Mouse (Mus musculus) MEL (cell line): ENCODE measurements around the gene Xpnpep2. TPM values are rescaled to one million over a fixed set of nuclear protein-coding genes. Genes with fewer than 3 reads are reported as not detected.

Experiments
- DNase-seq: peaks from one replicate; pipeline ENCODE4 v3.0.0; 2011; ENCODE audit warnings: low read depth, low spot score
- H3K27ac ChIP-seq: 2 replicates; pipeline ENCODE4 v1.5.1; 2012; ENCODE audit warnings: low read depth, mild to moderate bottlenecking, control low read depth, low read length, moderate library complexity; ENCODE audit not compliant: control insufficient read depth
- H3K27me3 ChIP-seq, 2 experiments: fragments of 150-350 bp in 1 of 2; sonication (generic) in 1 of 2; 2 replicates each; pipeline ENCODE4 v1.6.1; 2012; ENCODE audit warnings: low read length in 2 of 2, mild to moderate bottlenecking in 2 of 2, improper control_type of control experiment in 1 of 2, moderate library complexity in 1 of 2; ENCODE audit not compliant: insufficient read depth in 2 of 2, control insufficient read depth in 1 of 2
- H3K36me3 ChIP-seq, 2 experiments: 2 replicates each; pipeline ENCODE4 v1.6.1; 2012 to 2014; ENCODE audit warnings: low read length in 2 of 2, improper control_type of control experiment in 1 of 2, inconsistent platforms in 1 of 2, mild to moderate bottlenecking in 1 of 2; ENCODE audit not compliant: insufficient read depth in 2 of 2, control insufficient read depth in 1 of 2
- H3K4me1 ChIP-seq, 2 experiments: fragments of 150-350 bp in 1 of 2; sonication (generic) in 1 of 2; 2 replicates each; pipeline ENCODE4 v1.6.1; 2012; ENCODE audit warnings: low read length in 2 of 2, improper control_type of control experiment in 1 of 2, mild to moderate bottlenecking in 1 of 2; ENCODE audit not compliant: insufficient read depth in 2 of 2, control insufficient read depth in 1 of 2
- H3K4me3 ChIP-seq, 2 experiments: fragments of 150-350 bp in 1 of 2; sonication (generic) in 1 of 2; 2 replicates each; pipeline ENCODE4 v1.5.1; 2012; ENCODE audit warnings: low read depth in 2 of 2, low read length in 2 of 2, mild to moderate bottlenecking in 2 of 2, moderate library complexity in 2 of 2, control low read depth in 1 of 2, improper control_type of control experiment in 1 of 2; ENCODE audit not compliant: control insufficient read depth in 1 of 2, insufficient read depth in 1 of 2
- H3K79me2 ChIP-seq: 2 replicates; pipeline ENCODE4 v1.6.1; 2012; ENCODE audit warnings: mild to moderate bottlenecking, low read length, moderate library complexity; ENCODE audit not compliant: control insufficient read depth, poor library complexity, insufficient read depth
- H3K9ac ChIP-seq: 2 replicates; pipeline ENCODE4 v1.6.1; 2012; ENCODE audit warnings: low read depth, mild to moderate bottlenecking, control low read depth, low read length, moderate library complexity; ENCODE audit not compliant: control insufficient read depth, poor library complexity, severe bottlenecking
- H3K9me3 ChIP-seq: fragments of 150-350 bp; sonication (generic); replicated peaks from 2 replicates; pipeline ENCODE4 v1.6.1; 2012; ENCODE audit warnings: mild to moderate bottlenecking, low read length, improper control_type of control experiment, moderate library complexity; ENCODE audit not compliant: insufficient read depth
- CTCF ChIP-seq, 3 experiments: IDR thresholded peaks in 2 of 3; conservative IDR thresholded peaks in 1 of 3; 2 replicates each; pipeline ENCODE4 v1.5.1; 2011 to 2012; ENCODE audit warnings: low read length in 3 of 3, low read depth in 2 of 3, mild to moderate bottlenecking in 2 of 3, improper control_type of control experiment in 1 of 3, inconsistent platforms in 1 of 3, mixed read lengths in 1 of 3, moderate library complexity in 1 of 3; ENCODE audit not compliant: control insufficient read depth in 1 of 3, insufficient read depth in 1 of 3, poor library complexity in 1 of 3, severe bottlenecking in 1 of 3
- E2F4 ChIP-seq: IDR thresholded peaks from 2 replicates; pipeline ENCODE4 v1.6.1; 2011; ENCODE audit warnings: low read depth, low read length, improper control_type of control experiment, borderline replicate concordance
- ETS1 ChIP-seq: IDR thresholded peaks from 2 replicates; pipeline ENCODE4 v1.6.1; 2012; ENCODE audit warnings: low read depth, mild to moderate bottlenecking, inconsistent platforms, low read length, improper control_type of control experiment, moderate library complexity
- HCFC1 ChIP-seq: IDR thresholded peaks from 2 replicates; pipeline ENCODE4 v1.6.1; 2012; ENCODE audit warnings: low read depth, mild to moderate bottlenecking, inconsistent platforms, low read length, improper control_type of control experiment, moderate library complexity
- JUND ChIP-seq: IDR thresholded peaks from 2 replicates; pipeline ENCODE4 v1.6.1; 2011; ENCODE audit warnings: low read depth, mild to moderate bottlenecking, improper control_type of control experiment, low read length
- MAFK ChIP-seq: IDR thresholded peaks from 2 replicates; pipeline ENCODE4 v1.6.1; 2011; ENCODE audit warnings: low read depth, mild to moderate bottlenecking, low read length, improper control_type of control experiment, borderline replicate concordance
- MAX ChIP-seq: IDR thresholded peaks from 2 replicates; pipeline ENCODE4 v1.6.1; 2011; ENCODE audit warnings: low read length, improper control_type of control experiment
- MEF2A ChIP-seq: IDR thresholded peaks from 2 replicates; pipeline ENCODE4 v1.6.1; 2014; ENCODE audit warnings: low read depth, mild to moderate bottlenecking, inconsistent platforms, low read length, improper control_type of control experiment; ENCODE audit not compliant: poor library complexity, insufficient replicate concordance, severe bottlenecking; ENCODE audit errors: extremely low read depth
- MYC ChIP-seq: IDR thresholded peaks from 2 replicates; pipeline ENCODE4 v1.6.1; 2011; ENCODE audit warnings: low read depth, mild to moderate bottlenecking, low read length, improper control_type of control experiment, moderate library complexity
- NELFE ChIP-seq: IDR thresholded peaks from 2 replicates; pipeline ENCODE4 v1.6.1; 2011; ENCODE audit warnings: low read depth, low read length, improper control_type of control experiment
- POLR2A ChIP-seq, 2 experiments: IDR thresholded peaks; 2 replicates each; pipeline ENCODE4 v1.6.1; 2011 to 2012; ENCODE audit warnings: low read length in 2 of 2, mild to moderate bottlenecking in 2 of 2, control low read depth in 1 of 2, improper control_type of control experiment in 1 of 2, low read depth in 1 of 2, moderate library complexity in 1 of 2; ENCODE audit not compliant: control insufficient read depth in 1 of 2, insufficient read depth in 1 of 2, poor library complexity in 1 of 2
- RAD21 ChIP-seq: IDR thresholded peaks from 2 replicates; pipeline ENCODE4 v1.6.1; 2011; ENCODE audit warnings: mild to moderate bottlenecking, low read depth, low read length, improper control_type of control experiment
- TAL1 ChIP-seq: IDR thresholded peaks from 2 replicates; pipeline ENCODE4 v1.6.1; 2012; ENCODE audit warnings: mild to moderate bottlenecking, inconsistent platforms, low read length, moderate library complexity, mixed read lengths
- TCF12 ChIP-seq: IDR thresholded peaks from 2 replicates; pipeline ENCODE4 v1.6.1; 2014; ENCODE audit warnings: low read depth, mild to moderate bottlenecking, inconsistent platforms, low read length, improper control_type of control experiment, moderate library complexity
- ZC3H11A ChIP-seq: IDR thresholded peaks from 2 replicates; pipeline ENCODE4 v1.6.1; 2012; ENCODE audit warnings: low read depth, mild to moderate bottlenecking, inconsistent platforms, low read length, improper control_type of control experiment
- ZKSCAN1 ChIP-seq: IDR thresholded peaks from 2 replicates; pipeline ENCODE4 v1.6.1; 2012; ENCODE audit warnings: low read depth, mild to moderate bottlenecking, inconsistent platforms, low read length, improper control_type of control experiment, moderate library complexity
- ZNF384 ChIP-seq: IDR thresholded peaks from 2 replicates; pipeline ENCODE4 v1.6.1; 2012; ENCODE audit warnings: low read depth, mild to moderate bottlenecking, inconsistent platforms, low read length, improper control_type of control experiment
- polyA plus RNA-seq, 2 experiments: library from polyadenylated mRNA; stranded (reverse) in 1 of 2; unstranded in 1 of 2; fragments of >175 nt in 1 of 2; fragments of >200 nt in 1 of 2; gene quantifications; 2 replicates each; pipeline versions ENCODE4 v1.2.1 to v1.2.4; 2012; ENCODE audit warnings: low replicate concordance in 2 of 2, low read depth in 1 of 2; ENCODE audit not compliant: insufficient read length in 2 of 2, insufficient read depth in 1 of 2, missing spikeins in 1 of 2
- total RNA-seq: library from RNA; depleted of rRNA; stranded (reverse); fragments of 300-350 nt; gene quantifications from 2 replicates; pipeline ENCODE4 v1.2.3, GENCODE M21; 2012

The Xpnpep2 gene
- total and polyA plus RNA-seq, 3 experiments, result 0.31 to 1.9 TPM; not detected in 1

DNA sequence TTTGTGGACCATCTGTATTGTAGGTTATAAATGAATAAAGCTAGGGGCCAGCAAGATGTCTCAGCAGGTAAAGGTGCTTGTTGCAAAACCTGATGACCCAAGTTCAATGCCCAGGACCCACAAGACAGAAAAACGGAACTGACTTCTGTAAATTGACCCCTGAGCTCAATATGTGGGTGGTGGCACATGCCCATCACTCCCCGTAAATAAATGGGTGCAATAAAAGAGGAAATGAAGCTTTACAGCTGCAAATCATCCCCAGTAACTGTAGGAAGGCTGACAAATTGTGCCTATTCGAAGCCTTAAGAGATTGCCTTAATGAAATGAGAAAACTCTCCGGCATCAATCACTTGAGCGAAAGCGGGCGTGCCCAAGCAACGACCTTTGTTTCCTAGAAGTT, 11.9 kb upstream of the Xpnpep2 start:
- Histone ChIP-seq H3K27me3 (no peaks in the 10 kb centered on the region), H3K79me2 (no peaks in the 10 kb centered on the region), H3K36me3 (no peaks in the 10 kb centered on the region), H3K9ac (no peak overlapping the region), H3K4me1 (no peaks in the 10 kb centered on the region), H3K27ac (no peak overlapping the region), H3K4me3 (no peak overlapping the region), H3K9me3 (no peaks in the 10 kb centered on the region)
- TF ChIP-seq TAL1 (no peak), ZNF384 (no peak), MAFK (no peak), ZKSCAN1 (no peak), E2F4 (no peak), MAX (no peak), ETS1 (no peak), HCFC1 (no peak), CTCF (IDR thresholded peaks at IDR 0.05 in 2 of 3, conservative IDR thresholded peaks at IDR 0.05 in 1 of 3; ENCODE audit: control insufficient read depth in 1 of 3, insufficient read depth in 1 of 3, low read depth in 2 of 3, low read length in 3 of 3, poor library complexity in 1 of 3, severe bottlenecking in 1 of 3) (no peak), POLR2A (IDR thresholded peaks at IDR 0.05; ENCODE audit: control insufficient read depth in 1 of 2, insufficient read depth in 1 of 2, low read depth in 1 of 2, low read length in 2 of 2, poor library complexity in 1 of 2) (no peak), RAD21 (no peak)
- DNase-seq, result no peak

DNA sequence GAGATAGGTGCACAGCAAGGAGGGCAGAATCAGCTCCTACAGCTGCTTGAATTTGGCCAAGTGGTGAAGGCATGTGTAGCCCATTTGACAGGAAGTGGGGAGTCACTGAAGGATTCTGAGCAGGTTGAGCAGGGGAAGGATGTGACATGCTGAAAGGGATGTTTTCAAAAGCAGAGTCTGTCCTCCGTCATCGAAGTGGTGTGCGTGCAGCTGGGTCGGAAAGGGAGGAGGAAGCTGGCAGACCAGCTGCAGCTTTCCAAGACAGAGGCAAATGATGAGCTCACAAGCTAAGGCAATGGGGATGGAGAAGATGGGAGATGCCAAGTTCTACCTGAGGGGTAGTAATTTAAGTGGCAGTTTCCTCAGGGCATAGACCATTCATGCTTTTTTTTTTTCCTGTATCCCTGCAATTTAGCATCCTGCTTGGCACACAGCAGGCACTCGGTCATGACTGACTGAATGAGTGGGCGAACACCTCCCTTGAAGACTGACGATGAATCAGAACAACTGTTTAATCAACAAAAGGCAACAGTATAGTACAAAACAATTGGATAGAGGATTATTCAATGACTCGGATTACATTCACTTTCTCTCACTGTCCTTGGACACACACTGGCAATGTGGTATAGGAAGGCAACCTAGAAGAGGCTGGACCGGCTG, 9.9 kb upstream of the Xpnpep2 start:
- Histone ChIP-seq H3K27ac (no peak overlapping the region), H3K9ac (no peak overlapping the region), H3K27me3 (no peaks in the 10 kb centered on the region), H3K4me3 (no peak overlapping the region), H3K79me2 (no peaks in the 10 kb centered on the region), H3K9me3 (no peaks in the 10 kb centered on the region), H3K36me3 (no peaks in the 10 kb centered on the region), H3K4me1 (no peaks in the 10 kb centered on the region)
- no peak for DNase-seq
- no peak for TF ChIP-seq ETS1
- TF ChIP-seq ZC3H11A, result no peak
- no peak for TF ChIP-seq NELFE
- no peak for TF ChIP-seq TCF12
- no peak for TF ChIP-seq HCFC1
- no peak for TF ChIP-seq MYC
- TF ChIP-seq MEF2A, result no peak
- TF ChIP-seq JUND, result no peak
